Mouse (Mus musculus) midbrain, embryonic 15.5 days (tissue): ENCODE measurements around the gene Sema3f. TPM values are rescaled to one million over a fixed set of nuclear protein-coding genes. Genes with fewer than 3 reads are reported as not detected.

ENCODE experiments used
- ATAC-seq: fragments of 200-750 bp; cut with Nextera tagmentation; replicated peaks from 2 replicates; pipeline ENCODE4 v1.8.0; 2017; ENCODE audit warnings: moderate TSS enrichment
- H3K27ac ChIP-seq: fragments of 300-500 bp; sonication (generic); 2 replicates; pipeline ENCODE4 v1.5.1; 2015; ENCODE audit warnings: mild to moderate bottlenecking, inconsistent platforms
- H3K27me3 ChIP-seq: fragments of 300-500 bp; sonication (generic); replicated peaks from 2 replicates; pipeline ENCODE4 v1.6.1; 2015; ENCODE audit warnings: inconsistent platforms
- H3K36me3 ChIP-seq: fragments of 300-500 bp; sonication (generic); replicated peaks from 2 replicates; pipeline ENCODE4 v1.6.1; 2015; ENCODE audit warnings: inconsistent platforms
- H3K4me1 ChIP-seq: fragments of 300-500 bp; sonication (generic); 2 replicates; pipeline ENCODE4 v1.6.1; 2015; ENCODE audit warnings: inconsistent platforms
- H3K4me2 ChIP-seq: fragments of 300-500 bp; sonication (generic); 2 replicates; pipeline ENCODE4 v1.6.1; 2015; ENCODE audit warnings: inconsistent platforms, mild to moderate bottlenecking, moderate library complexity
- H3K4me3 ChIP-seq: fragments of 300-500 bp; sonication (generic); 2 replicates; pipeline ENCODE4 v1.5.1; 2015; ENCODE audit warnings: mild to moderate bottlenecking, inconsistent platforms
- H3K9ac ChIP-seq: fragments of 300-500 bp; sonication (generic); 2 replicates; pipeline ENCODE4 v1.6.1; 2015; ENCODE audit warnings: mild to moderate bottlenecking, inconsistent platforms
- H3K9me3 ChIP-seq: fragments of 300-500 bp; sonication (generic); 2 replicates; pipeline ENCODE4 v1.6.1; 2016; ENCODE audit warnings: inconsistent platforms
- WGBS: fragments of 180-500 bp; shearing (Covaris S2); methylation state at CpG from one replicate; pipeline ENCODE4 v1.1.7; 2015; ENCODE audit warnings: mixed read lengths; 5-methylcytosine and 5-hydroxymethylcytosine counted together
- polyA plus RNA-seq: library from polyadenylated mRNA; unstranded; fragments of >200 nt; fragmentation: Nextera tagmentation; extraction: Ambion mirVana; gene quantifications from 2 replicates; pipeline ENCODE4 v1.2.1, GENCODE M21; 2015

The Sema3f gene
- polyA plus RNA-seq, 1 experiment from 2014 or later: 26.0 TPM

DNA sequence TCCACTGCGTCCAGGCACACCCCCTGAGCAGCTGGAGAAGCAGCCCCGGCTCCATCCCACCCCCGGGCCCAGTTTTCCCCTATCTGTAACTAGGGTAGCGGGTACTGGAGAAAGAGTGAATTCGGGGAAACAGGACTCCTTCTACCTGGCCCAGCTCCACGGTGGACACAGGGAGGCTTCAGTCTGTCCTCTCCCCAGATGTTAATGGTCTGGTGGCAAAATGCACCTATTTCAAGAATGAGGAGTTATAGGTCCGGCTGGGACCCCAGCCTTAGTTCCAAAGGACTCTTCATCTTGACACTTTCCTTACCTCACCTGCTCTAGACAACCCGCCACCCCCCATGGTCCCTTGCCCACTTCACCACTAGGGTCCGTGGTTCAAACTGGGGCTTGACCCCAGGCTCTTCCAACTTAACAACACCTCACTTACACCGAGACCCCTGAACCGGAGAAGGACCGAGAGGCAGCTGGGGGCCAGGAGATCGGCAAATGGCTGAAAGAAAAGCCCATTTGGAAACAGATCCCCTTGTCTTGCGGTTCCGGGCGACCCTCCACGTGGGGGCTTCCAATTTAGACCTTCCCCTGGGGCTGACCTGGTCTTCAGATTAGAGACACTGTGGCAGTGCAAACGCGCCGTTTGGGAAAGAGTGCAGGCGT is 1.7 kb downstream of the Sema3f start:
- WGBS: 2% methylated on average over 21 of the region's 21 CpGs
- no peaks in the 10 kb centered on the region for H3K9me3 ChIP-seq
- H3K4me2 ChIP-seq: peak overlapping the region; percentile 93
- peak overlapping the region; percentile 89 for H3K27ac ChIP-seq
- H3K27me3 ChIP-seq: no peaks in the 10 kb centered on the region
- H3K4me1 ChIP-seq: peaks cover 54% of the 10 kb centered on the region
- H3K36me3 ChIP-seq: no peaks in the 10 kb centered on the region; the same call in 1 of the 2 replicates
- H3K4me3 ChIP-seq: peak overlapping the region; percentile 71
- ATAC-seq: no peak
- peak overlapping the region; percentile 85 for H3K9ac ChIP-seq

DNA sequence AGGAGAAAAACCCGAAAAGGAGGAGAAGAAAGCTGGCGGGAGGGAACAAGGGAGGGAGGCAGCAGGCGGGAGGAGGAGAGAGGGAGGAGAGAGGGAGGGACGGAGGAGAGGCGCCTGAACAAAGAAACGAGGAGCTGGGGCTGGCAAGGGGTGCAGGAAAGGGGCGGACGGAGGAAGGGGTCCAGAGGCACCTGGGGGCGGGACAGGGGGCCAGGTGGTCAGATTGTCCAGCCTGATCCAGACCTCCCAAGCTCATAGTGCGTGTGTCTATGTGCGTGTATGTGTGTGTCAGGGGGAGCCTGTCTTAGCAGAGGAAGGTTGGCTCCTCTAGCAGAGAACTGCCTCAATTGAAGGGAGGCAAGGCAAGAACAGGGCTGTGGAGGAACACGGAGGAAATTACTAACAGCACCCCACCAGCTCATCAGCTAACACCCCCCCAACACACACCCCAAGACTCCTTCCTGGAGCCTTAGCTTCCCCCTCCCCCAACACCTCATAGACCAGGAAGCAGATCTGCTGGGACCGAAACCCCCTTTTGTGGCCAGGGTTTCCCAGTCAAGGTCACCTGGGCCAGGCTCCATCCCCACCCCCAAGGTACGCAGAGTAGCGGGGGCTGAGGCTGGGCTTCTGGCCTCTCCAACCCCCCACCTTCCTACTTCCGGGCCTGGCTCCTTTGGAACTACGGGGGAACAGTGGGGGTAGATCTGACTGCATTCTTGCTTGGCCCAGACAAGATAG is 2.4 kb downstream of the Sema3f start:
- WGBS: 3% methylated on average over 17 of the region's 17 CpGs
- Histone ChIP-seq H3K27ac (peak overlapping the region; percentile 89), H3K4me1 (peaks cover 57% of the 10 kb centered on the region), H3K4me3 (peak overlapping the region; percentile 71), H3K9me3 (no peaks in the 10 kb centered on the region), H3K27me3 (no peaks in the 10 kb centered on the region), H3K36me3 (no peaks in the 10 kb centered on the region; the same call in 1 of the 2 replicates), H3K4me2 (peak overlapping the region; percentile 93), H3K9ac (peak overlapping the region; percentile 85)
- peak; percentile 19; the same call in 1 of the 2 replicates for ATAC-seq

DNA sequence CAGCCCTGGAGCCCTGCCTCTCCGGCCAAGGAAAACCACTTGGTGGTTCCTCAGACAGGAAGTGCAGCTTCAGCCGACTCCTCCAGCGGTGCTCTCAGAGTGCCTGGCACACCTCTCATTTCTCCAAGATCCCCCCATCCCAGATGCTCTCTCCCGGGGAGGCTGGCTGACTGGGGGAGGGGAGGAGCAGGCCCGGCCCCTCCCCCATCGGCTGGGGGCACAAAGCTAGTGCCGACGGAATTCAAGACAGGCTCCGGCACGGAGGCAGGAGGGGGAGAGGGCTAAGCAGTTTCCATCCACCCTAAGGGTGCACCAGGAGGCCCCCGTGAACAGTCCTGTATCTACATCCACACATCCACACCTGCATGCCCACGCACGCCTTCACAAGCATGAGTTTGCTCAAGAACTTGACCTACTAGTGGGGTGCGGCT is 3.5 kb downstream of the Sema3f start:
- H3K4me1 ChIP-seq: peaks cover 66% of the 10 kb centered on the region
- no peaks in the 10 kb centered on the region for H3K27me3 ChIP-seq
- peak overlapping the region; percentile 93 for H3K4me2 ChIP-seq
- 4% methylated on average over 14 of the region's 14 CpGs for WGBS
- H3K9me3 ChIP-seq: no peaks in the 10 kb centered on the region
- no peaks in the 10 kb centered on the region; the same call in 1 of the 2 replicates for H3K36me3 ChIP-seq
- ATAC-seq: no peak
- H3K27ac ChIP-seq: peak overlapping the region; percentile 89
- peak overlapping the region; percentile 71 for H3K4me3 ChIP-seq
- H3K9ac ChIP-seq: peak overlapping the region; percentile 85

DNA sequence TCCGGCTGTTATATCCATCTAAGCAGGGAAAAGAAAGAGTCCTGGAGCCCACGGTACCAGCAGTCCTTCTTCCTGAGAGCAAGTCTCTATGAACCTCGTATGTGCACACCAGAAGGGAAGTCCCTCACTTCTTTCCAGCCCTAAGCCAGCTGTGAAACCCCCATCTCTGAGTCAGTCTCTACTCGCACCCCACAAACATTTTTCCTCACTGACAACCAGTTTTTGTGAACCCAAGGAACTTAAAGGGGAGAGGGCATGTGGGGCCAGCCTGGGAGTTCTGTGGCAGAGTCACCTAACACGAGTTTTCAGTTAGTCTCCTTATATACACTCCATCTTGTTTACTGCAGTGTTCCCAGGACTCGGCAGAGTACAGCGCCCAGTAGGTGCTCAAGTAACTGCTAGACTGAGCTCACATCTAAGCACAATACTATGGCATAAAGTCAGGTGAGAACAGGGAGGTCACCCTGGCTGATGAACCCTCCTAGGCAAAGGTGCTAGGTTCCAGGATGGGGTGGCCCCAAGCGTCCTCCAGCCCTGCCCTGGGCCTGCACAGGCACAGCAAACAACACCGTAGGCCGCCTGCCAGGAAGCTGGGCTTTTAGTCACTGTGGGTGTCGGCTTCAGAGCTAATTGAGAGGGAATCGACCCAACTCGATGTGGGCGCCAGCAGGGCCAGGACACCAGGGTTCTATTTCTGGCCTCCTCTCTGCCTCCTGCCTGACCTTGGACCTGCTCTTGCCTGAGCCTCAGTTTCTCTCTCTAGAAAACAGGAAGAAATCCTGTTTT is 6.7 kb downstream of the Sema3f start:
- Histone ChIP-seq H3K9ac (no peak overlapping the region), H3K27ac (no peak overlapping the region), H3K9me3 (no peaks in the 10 kb centered on the region), H3K4me2 (no peak overlapping the region), H3K27me3 (no peaks in the 10 kb centered on the region), H3K4me3 (no peak overlapping the region), H3K36me3 (no peaks in the 10 kb centered on the region; the same call in 1 of the 2 replicates), H3K4me1 (peaks cover 84% of the 10 kb centered on the region)
- no peak for ATAC-seq
- WGBS: 62% methylated on average over 14 of the region's 14 CpGs

DNA sequence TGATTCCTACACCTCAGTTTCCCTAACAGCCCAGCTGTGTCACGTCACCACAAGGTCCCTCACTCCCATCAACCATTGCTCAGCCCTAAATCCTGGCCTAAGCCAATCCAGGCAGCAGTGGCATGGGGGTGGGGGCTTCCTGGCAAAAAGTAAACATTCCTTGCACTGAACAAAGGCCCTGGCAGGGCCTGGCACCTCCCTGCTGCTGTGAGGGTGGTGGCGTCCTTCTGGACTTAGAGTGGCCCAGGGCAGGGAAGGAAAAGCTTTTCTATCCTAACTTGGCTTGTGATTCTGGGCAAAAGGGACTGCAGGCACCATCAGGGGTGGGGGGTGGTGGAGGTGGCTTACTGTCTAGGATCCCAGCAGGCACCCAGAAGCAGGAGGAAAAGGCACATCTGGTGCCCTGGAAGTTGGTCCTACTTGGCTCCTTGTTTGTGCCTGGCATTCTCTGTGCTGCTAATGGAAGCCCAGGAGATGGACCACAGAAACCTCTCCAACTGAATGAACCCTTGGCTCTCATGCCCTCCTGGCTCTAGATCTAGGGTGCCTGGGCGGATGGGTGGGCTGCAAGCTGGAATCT is 7.6 kb downstream of the Sema3f start:
- H3K4me2 ChIP-seq: no peak overlapping the region
- no peak overlapping the region for H3K9ac ChIP-seq
- no peaks in the 10 kb centered on the region for H3K9me3 ChIP-seq
- H3K4me3 ChIP-seq: no peak overlapping the region
- no peak for ATAC-seq
- H3K27ac ChIP-seq: no peak overlapping the region
- H3K27me3 ChIP-seq: no peaks in the 10 kb centered on the region
- no peaks in the 10 kb centered on the region; the same call in 1 of the 2 replicates for H3K36me3 ChIP-seq
- H3K4me1 ChIP-seq: peaks cover 87% of the 10 kb centered on the region
- 67% methylated on average over 3 of the region's 3 CpGs for WGBS

DNA sequence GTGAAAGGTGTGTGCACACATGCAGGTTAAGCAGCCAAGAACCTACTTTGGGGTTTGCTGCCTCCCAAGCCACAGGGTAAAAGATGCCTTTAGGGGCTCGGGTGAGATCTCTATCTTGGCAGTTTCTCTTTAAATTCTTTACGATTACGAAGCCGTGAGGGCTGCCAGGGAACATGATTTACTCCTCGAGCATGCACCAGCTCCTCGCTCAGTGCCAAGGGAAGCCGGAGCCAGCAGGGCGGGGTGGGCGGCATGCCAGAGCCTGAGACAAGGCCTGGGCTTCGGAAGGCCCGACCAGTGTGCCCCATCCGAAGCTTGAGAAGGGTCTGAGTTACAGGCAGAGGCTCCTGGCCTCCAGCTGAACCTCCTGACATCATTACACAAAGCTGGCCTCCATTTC is 8.7 kb downstream of the Sema3f start:
- Histone ChIP-seq H3K36me3 (no peaks in the 10 kb centered on the region; the same call in 1 of the 2 replicates), H3K27ac (peak overlapping the region; percentile 39; the same call in 1 of the 2 replicates), H3K9ac (no peak overlapping the region), H3K4me2 (no peak overlapping the region), H3K4me3 (no peak overlapping the region), H3K27me3 (no peaks in the 10 kb centered on the region), H3K9me3 (no peaks in the 10 kb centered on the region), H3K4me1 (peaks cover 89% of the 10 kb centered on the region)
- 58% methylated on average over 12 of the region's 12 CpGs for WGBS
- ATAC-seq: no peak

DNA sequence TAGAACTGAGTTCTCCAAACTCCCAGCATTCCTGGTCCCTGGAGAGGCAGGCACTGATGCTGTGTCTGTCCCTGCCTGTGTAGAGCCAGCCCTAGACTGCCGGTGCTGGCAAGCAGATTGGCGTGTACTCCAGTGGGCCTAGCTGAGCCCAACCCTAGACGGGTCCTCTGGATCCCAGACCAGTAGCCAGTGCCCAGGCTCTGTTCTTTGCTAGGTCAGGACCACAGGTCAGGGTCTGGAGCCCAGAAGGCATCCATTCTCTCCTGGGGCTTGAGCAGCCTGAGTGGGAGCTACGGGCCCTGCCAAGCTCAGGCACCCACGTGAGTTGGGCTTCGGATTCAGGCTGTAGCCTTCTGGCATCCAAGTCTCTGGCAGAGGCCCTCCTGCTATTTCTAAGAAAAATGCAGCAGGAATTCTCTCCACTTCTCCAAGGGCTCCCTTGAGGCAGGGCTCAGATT is 10.1 kb downstream of the Sema3f start:
- no peak for ATAC-seq

DNA sequence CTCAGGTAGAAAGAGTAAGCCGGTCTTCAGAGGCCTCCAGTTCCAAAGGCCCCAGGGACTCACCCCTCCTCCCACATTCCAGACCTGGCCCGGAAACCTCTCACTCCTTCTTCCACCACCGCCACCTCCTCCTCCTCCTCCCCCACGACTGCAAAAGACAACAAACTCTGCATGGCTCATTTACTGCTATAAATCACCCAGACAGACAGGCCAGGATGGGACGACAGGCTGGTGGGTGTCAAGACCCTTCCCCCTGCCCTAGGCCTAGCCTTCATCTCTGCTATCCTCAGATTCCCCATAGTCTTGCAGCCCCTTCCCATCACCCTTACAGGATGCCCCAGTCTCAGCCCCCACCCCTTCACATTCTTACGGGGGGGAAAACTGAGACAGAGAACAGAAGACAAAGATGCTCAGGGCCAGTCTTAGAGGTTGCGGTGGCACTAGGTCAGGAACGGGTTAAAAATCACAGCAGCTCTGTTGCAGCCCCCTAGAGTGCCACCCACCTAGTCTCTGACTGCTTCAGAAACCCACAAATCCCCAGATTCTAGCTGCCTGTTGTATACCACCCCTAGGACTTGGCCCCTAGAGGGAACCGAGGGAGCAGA is 10.8 kb downstream of the Sema3f start:
- WGBS: 9% methylated on average over 9 of the region's 9 CpGs
- H3K4me1 ChIP-seq: peaks cover 88% of the 10 kb centered on the region
- H3K9me3 ChIP-seq: no peaks in the 10 kb centered on the region
- ATAC-seq: no peak
- no peak overlapping the region for H3K4me3 ChIP-seq
- no peaks in the 10 kb centered on the region for H3K27me3 ChIP-seq
- 0 out of 2 replicates have a peak overlapping the region, but pooled peaks have one; percentile 20 for H3K27ac ChIP-seq
- peak overlapping the region; percentile 11; the same call in 1 of the 2 replicates for H3K4me2 ChIP-seq
- H3K9ac ChIP-seq: no peak overlapping the region
- no peaks in the 10 kb centered on the region; the same call in 1 of the 2 replicates for H3K36me3 ChIP-seq

More for the DNA sequence above, 10.1 kb downstream of the Sema3f start:
- H3K4me1 ChIP-seq: peaks cover 89% of the 10 kb centered on the region
- H3K4me2 ChIP-seq: no peak overlapping the region
- H3K27ac ChIP-seq: peak overlapping the region; percentile 20; the same call in 1 of the 2 replicates
- H3K36me3 ChIP-seq: no peaks in the 10 kb centered on the region; the same call in 1 of the 2 replicates
- H3K9ac ChIP-seq: no peak overlapping the region
- no peak overlapping the region for H3K4me3 ChIP-seq
- 27% methylated on average over 6 of the region's 6 CpGs for WGBS
- H3K27me3 ChIP-seq: no peaks in the 10 kb centered on the region
- H3K9me3 ChIP-seq: no peaks in the 10 kb centered on the region

DNA sequence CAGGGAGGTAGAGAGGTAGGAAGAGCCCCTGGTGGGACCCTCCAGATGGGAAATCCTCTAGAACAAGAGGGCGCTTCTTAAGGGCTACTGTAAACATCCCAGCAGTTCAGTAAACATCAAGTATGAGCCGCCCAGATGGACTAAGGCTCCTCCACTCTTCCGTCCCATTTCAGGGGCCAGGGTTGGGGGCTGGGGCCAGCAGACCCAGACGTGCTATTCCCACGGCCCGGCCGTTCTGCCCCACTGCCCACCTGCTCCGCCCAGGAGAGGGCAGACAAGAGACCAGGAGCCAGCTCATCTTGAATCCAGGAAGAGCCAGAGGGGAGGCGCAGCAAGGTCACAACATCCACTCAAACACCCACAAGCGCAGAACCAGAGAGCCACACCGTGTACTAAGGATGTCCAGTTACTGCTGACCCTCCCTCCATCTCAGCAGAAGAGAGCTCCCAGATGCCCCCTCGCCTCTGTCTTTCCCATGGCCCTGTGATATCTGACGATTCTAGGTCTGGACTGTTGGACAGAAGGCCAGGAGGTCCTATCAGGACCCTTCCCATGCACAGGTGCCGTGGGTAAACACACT is 11.6 kb downstream of the Sema3f start:
- Histone ChIP-seq H3K4me2 (peak overlapping the region; percentile 23), H3K9me3 (no peaks in the 10 kb centered on the region), H3K27ac (0 out of 2 replicates have a peak overlapping the region, but pooled peaks have one; percentile 21), H3K9ac (0 out of 2 replicates have a peak overlapping the region, but pooled peaks have one; percentile 1), H3K4me1 (peaks cover 83% of the 10 kb centered on the region), H3K27me3 (no peaks in the 10 kb centered on the region), H3K36me3 (no peaks in the 10 kb centered on the region; the same call in 1 of the 2 replicates), H3K4me3 (no peak overlapping the region)
- no peak for ATAC-seq
- 14% methylated on average over 14 of the region's 14 CpGs for WGBS

DNA sequence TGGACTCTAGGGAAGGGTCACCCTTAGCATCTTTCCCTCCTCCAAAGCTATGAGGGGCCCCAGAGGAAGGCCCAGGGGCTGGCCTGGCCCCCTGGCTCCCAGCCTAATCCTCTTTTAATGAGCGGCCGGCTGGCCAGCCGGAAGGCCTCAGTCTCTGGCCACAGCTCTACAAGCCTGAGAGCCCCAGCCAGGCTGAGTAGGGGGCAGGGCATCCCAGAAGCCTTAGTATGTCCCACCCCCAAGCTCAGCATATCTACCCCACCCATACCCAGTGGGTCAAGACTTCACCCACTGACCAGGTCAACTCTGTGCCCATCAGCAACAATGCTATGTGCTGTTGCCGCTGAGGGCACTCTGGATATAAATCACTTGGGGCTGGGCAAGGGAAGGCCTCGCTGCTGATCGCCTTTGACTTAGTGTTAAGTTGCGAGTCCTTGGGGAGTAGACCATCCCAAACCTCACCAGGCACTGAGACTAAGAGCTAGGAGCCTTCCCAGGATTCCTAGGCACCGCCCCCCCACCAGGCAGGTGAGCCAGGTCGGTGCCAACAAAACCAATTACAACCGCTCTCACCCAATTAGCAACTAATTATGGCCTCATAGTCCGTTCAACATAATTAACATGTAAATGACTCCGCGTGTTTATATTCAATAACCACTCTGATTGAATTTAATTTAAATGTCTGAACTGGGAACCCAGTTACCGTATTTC is 12.3 kb downstream of the Sema3f start:
- peak overlapping the region; percentile 23; the same call in 1 of the 2 replicates for H3K4me2 ChIP-seq
- peaks cover 87% of the 10 kb centered on the region for H3K4me1 ChIP-seq
- 12% methylated on average over 14 of the region's 14 CpGs for WGBS
- no peak; the same call in 1 of the 2 replicates for ATAC-seq
- H3K4me3 ChIP-seq: no peak overlapping the region
- no peaks in the 10 kb centered on the region for H3K9me3 ChIP-seq
- H3K27me3 ChIP-seq: no peaks in the 10 kb centered on the region
- peak overlapping the region; percentile 48; the same call in 1 of the 2 replicates for H3K27ac ChIP-seq
- 0 out of 2 replicates have a peak overlapping the region, but pooled peaks have one; percentile 13 for H3K9ac ChIP-seq
- H3K36me3 ChIP-seq: no peaks in the 10 kb centered on the region
